Mouse (Mus musculus) CD8-positive naive resting alpha-beta T cell, adult 2 months (primary cell): ENCODE measurements around the gene Inava.

Source experiments
- DNase-seq, 2 experiments: peaks; one replicate each; pipeline ENCODE4 v3.0.0; 2022; ENCODE audit warnings: low read depth in 2 of 2, low spot score in 2 of 2

Gene Inava

GRCm38 (mm10) chr1:136233892-136234594, at the start of gene Inava:
Gene Inava, minus strand, starts transcription at chr1:136234264.
- peak in 1 of 2 experiments; percentile 32 for DNase-seq

DNA sequence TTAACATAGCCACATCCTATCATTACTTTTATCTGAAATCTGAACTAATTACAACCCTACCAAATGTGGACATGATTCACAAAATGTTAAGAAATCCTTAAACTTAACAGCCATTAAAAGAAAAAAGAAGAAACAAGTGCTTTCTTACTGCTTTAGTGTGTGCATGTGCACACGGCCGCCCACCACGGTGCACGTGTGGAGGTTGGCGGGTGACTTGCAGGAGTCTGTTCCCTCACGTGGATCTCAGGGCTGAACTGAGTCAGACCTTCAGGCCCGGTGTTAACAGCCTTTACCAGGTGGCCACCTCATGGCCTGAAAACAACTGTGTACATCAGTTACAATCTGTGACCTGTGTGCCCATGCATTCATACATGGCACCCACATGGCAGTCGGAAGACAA, 43.3 kb upstream of the Inava start:
- no peak for DNase-seq

DNA sequence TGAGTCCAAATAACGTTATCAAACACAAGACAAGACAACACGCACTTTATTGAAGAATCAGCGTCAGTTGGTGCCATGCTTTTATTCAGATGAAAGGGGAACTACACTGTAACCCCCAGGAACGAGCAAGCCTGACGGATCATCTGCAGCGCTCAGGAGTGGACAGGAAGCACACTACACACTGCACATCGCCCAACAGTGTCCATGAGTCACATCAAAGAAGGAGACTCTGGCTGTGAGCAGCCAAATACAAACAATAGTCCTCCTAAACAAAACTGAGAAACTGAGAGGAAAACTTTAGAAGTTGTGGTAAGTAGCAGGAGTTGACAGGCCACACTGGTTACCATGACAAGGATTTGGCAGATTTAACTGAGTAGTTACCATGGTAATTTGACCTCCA, 34.2 kb upstream of the Inava start:
- no peak for DNase-seq

- no peak for DNase-seq
These were observed 32.1 kb upstream of the Inava start for GRCm38 (mm10) chr1:136266127-136266526.

GRCm38 (mm10) chr1:136263355-136263754, 29.3 kb upstream of the Inava start:
- DNase-seq: no peak

DNA sequence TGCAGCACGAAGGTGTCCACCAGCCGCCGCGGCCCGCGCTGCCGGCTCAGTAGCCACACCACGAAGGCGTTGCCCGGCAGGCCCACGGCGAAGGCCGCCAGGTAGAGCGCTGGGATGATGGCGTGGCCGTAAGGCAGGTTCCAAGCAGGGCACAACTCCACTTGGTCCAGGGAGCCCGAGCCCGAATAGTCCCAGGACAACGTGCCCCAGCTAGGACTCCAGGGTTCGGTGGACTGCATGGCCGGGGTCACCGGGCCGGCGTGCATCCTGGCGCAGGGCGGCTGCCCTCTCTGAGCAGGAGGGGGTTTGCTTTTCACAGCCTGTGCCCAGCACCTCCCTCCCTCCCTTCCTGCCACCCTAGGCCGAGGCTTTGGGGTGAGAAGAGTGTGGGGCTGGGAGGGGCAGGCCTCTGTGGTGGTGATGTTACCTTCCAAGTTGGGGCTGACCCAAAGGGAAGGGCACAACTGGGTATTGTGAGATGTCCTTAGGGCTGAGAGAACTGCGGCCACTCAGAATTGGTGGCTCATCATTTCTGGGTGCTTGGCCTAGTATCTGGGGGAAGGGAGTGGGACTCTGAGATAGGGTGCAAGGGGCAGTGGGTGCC, 26.7 kb upstream of the Inava start, which contains the start of gene Gpr25:
Gene Gpr25, minus strand, starts transcription at position 239 of the 604 bp plus-strand sequence.
- no peak for DNase-seq

GRCm38 (mm10) chr1:136259893-136260634, 26.0 kb upstream of the Inava start:
- DNase-seq: no peak

DNA sequence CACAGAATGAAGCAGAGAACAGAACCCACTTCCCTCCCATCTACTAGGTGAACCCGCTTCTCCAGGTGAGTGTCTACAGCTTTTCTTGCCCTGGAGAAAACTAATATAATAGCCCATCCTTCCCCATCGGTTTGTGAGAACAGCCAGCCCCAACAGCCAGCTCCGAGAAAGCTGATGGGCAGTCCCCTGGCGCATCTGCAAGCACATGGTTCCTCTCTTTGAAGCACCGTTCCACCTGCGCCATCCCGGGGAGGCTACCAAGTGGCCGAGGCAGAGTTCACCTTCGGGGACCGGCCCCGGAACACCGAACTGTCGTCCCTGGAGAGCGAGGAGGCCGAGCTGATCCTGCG, 25.5 kb upstream of the Inava start:
- DNase-seq: no peak

- no peak for DNase-seq
These were observed 24.4 kb upstream of the Inava start for GRCm38 (mm10) chr1:136258495-136258894.

DNA sequence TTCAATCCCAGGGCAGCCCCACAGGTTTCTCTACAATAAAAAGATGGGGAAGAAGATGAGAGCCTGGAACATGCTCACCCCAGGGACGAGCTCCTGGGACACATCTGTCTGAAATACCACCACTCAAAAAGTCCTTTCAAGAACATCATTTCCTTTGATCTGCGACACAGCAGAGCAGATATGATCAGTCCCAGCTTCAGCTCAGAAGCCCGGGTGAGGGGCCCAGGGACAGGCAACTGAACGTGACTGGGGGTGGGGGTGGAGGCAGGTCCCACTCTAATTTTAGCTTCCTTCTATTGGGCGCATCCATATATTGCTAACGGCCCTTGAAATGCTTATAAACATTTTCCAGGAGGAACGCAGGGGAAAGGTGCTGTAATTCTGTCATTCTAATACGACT, 21.6 kb upstream of the Inava start:
- no peak for DNase-seq

DNA sequence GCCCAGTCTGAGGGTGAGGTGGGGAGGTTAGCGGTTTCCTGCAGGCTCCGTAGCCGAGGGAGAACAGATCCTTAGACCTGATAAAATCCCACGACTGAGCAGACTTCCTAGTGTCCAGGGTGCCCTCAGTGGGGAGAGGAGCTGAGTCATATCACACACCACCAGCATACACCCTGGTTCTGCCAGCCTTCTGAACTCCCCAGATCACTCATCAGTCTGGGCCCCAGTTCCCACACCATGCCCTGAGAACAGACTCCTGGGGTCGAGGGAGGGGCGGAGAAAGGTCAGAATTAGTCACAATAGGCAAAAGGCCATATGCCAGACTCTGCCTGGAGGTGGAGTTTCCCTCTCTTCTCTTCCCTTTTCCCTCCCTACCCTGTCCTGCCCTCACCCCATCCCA, 21.1 kb upstream of the Inava start:
- no peak for DNase-seq

DNA sequence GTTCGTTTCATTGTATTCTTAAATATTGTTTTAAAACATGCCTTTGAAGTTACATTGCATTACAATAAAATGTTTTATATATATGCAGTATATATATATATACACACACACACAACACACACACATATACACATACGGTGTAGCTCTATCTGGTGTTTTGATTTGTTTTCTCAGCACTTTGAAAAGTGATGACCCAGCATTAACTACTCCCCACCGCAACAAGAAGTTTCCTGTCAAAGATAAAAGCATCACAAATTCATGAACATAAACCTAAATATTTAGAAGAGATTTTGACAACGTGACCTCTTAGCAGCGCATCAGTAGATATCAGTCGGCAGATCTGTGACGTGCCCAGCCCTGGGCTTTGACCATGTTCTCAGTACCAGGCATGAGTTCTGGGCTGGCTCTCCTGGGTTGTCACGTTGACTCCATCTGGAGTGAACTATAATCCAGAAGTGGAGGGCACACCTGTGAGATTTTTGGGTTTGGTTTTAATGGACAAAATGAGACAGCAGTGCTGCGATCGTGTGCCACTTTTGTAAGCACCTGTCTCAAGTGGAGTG, 20.5 kb upstream of the Inava start:
- DNase-seq: no peak

DNA sequence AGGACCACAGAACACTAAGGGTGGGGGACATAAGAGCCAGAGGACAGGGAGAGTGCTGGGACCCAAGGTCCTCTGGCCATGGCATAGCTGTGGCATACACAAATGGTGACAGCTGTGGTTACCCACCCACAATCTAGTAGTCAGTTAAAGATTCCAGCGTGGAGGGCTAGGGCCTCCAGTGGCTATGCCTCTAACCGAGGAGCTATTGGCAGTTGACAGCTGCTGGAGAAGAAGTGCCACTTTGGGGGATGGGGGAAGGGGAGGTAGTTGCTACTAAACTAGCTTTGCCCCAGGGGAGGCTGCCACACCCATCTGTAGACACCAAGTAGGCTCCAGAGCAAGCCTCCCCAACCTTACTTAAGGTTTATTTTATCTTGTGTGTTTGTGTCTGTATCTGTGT, 19.4 kb upstream of the Inava start:
- no peak for DNase-seq

DNA sequence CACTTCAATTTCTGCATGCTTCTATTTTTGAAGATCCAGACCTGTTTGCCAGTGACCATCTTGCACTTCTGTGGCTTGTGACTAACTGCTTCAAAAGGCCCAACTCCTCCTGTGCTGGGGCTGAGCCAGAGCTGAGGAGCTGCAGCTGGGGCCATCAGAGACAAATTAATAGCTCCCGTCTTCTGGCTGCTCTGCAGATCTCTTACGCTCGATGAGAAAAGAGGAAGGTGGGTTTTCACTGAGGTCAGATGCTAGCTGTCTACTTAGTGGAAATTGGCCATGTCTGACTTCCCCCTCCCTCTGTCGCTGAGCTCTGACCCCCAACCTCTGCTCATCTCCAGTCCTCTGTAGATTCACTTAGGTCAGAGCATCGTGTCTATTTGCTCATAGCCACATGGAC, 15.6 kb upstream of the Inava start:
- no peak for DNase-seq

DNA sequence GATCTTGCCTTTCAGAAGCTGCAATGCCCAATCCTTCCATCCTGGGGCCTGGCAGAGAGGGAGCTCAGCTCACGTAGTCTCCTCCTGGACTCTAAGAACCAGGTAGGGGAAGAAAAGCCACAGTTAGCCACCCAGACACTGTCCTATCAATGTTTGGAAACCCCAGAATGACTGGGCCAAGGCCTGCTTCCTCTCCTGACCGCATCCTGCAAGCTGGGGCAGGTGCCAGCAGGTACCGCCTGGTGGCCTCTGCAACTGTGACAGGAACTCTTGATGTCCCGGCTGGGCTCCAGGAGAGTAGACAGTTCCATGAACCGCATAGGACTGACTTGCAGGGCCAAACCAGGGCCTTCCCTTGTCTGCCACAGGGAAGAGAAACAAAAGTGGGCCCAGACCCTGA, 13.3 kb upstream of the Inava start:
- DNase-seq: no peak

- no peak for DNase-seq
These were observed 10.4 kb upstream of the Inava start for GRCm38 (mm10) chr1:136244469-136244868.

DNA sequence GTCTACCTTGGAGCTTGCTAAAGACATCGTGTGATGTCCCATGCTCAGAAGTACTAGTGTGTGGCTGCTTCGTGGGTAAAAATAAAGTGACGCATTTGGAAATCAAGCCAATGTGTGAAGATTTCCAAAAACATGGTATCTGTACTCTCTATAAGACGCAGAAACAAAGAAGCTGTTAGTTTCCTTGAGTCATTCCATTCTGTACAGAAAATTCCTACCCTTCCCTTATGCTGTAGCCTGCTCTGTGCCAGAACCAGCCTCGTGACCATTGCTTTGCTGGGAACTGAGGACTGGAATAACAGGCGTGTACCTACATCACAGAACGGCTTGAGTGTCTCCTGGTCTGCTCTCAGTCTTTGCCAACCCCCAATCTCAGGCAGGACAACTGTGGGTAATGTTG, 7.7 kb upstream of the Inava start:
- no peak for DNase-seq

- no peak for DNase-seq
These were observed 4.4 kb upstream of the Inava start for GRCm38 (mm10) chr1:136238495-136238894.

DNA sequence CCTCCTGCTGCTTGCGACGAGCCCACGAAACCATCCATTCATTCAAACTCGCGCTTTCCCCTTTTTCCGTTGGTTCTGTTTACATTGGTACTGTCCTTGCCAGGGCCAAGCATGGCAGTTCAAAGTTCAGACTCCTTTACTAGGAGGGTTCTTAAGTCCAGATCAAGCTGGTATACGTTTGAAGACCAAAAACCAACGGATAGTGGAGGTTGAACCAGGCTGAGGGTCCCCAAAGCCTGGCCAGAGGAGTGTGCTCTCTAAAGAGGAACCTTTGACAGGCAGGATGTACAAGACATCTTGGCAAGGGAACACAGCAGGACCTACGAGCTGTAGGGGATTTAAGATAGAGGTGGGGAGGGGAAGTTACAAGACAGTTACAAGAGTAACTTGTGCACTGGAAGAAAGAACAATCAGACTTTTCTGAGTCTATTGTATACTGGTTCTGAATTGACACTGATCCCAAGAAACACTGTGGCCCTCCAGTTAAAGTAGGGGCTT, 580 bp upstream of the Inava start:
- DNase-seq: no peak

DNA sequence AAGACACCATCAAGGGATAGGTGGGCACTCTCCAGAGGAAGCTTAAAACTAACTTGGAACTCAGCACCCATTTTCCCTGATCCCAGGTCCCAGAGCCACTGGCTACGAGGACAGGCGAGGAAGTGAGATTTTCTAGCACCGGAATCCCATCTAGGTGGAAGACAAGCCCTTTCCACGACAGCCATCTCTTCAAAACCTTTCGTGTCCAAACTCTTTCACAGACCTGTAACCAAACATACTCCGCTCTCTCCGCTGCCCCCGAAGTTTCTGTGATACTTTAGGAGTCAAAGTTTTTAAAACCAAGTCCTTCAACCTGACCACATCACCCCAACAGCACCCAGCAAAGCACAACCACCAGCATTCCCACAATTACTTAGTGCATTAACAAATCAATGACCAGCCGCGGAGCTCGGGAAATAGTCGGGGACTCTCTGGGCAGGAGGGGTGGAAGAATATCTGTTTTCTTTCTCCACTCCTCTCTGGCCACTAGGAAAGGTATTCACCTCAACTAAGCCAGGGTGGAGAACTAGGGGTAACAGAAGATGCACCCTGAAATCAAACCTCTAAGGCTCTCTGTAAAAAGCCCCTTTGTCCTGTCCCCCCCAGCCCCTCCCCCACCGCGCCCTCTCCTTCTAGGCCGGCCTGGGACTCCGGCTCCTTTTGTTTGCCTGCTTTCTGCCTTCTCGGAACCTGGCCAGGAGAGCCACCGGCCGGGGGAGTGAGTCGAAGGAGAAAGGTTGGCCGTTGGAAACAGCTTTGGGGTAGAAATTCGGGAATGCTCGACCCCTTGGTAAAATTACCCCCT, 876 bp downstream of the Inava start:
- no peak for DNase-seq

DNA sequence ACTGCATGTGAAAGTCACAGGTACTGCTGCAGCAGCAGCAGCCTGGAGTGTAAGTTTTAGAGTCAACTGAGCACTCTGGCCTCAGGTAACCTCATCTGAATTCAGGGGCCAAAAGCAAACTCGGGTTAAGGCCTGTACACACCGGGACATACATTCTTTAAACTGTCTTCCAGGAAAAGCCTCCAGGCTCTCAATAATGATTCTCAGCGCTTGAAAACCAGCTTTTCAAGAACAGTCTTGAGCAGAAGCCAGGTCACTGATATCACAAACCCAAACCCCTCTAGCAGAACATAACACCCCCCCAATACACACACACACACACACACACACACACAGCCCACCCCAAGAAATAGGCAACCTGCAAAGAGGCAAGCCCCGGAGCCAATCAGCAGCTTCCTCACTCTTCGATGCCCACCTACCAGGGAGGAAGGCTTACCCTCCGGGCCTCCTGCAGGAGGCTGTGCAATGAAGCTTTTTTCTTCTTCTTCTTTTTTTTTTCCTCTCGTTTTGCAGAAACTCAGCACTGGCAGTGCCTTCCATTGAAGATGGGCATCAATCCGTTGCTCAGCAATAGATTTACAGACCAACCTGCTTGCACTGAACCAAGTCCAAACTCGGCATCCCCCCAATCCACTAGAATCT, 1.7 kb downstream of the Inava start:
- DNase-seq: no peak
